Mouse (Mus musculus) embryo, embryonic 9.5 days (tissue): ENCODE measurements around the gene Sult2b1.

Experiments used
- DNase-seq: peaks from one replicate; pipeline ENCODE4 v3.0.0-alpha.2; 2017; ENCODE audit errors: extremely low spot score

Sult2b1 gene

GRCm38 (mm10) chr7:45711316-45712021 lies 73.0 kb downstream of the Sult2b1 start:
- no peak for DNase-seq

DNA sequence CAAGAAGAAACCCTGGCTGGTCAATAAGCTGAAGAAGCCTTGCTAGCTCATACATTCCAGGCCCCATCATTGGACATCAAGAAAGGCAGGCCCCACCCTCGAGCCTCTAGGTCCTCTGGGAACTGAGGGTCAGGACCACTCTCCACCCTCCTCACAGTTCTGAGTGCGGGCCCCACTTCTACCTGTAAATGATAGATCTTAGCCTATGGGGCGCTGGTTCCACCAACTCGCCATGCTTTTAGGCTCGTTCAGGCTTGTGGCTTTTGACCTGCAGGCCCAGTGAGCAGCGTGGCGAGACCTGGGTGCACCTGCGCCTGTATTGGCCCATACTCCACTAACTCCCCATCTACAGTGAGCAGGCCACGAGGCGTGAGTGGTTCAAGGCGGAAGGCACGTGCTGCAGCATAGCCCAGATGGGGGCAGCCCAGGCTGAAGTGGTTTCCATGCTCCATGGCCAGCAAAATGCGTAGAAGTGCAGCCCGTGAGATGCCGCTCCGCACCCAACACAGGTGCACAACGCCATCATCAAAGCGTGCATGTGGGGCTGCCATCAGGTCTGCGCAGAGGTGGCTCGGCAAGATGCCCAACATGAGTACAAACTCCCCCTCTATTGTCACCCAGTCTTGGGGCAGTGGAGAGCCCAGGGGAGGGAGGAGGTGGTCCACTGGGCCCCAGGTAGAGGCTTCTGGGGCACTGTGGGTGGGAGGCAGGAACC lies 73.8 kb downstream of the Sult2b1 start:
- no peak for DNase-seq

DNA sequence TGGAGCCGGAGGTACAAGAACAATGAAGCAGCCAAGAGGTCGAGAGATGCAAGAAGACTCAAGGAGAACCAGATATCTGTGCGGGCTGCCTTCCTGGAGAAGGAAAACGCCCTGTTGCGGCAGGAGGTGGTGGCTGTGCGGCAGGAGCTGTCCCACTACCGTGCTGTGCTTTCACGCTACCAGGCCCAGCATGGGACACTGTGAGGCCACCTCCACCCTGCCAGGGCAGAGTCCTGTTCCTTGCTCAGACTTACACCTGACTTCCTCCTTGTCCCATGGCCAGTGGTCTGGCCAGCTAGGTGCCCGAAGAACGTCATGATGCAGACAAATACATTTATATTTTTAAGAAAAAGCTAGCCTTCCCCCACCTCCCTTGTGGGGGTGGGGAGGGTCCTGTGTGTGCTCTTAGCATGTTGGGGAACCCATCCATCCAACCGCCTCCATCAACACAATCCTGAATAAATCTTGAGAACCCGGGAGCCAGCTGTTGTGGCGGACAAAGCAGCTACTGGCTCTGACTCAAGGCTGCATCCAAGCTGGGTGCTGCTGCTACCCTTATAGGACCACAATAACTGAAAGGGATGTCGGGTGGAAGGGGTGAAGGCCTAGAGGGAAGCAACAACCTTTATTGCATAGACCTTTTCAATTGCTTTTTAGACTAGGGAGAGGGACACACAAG lies 74.7 kb downstream of the Sult2b1 start:
- DNase-seq: no peak

- DNase-seq: no peak
These were observed 75.4 kb downstream of the Sult2b1 start for GRCm38 (mm10) chr7:45709036-45709435.

DNA sequence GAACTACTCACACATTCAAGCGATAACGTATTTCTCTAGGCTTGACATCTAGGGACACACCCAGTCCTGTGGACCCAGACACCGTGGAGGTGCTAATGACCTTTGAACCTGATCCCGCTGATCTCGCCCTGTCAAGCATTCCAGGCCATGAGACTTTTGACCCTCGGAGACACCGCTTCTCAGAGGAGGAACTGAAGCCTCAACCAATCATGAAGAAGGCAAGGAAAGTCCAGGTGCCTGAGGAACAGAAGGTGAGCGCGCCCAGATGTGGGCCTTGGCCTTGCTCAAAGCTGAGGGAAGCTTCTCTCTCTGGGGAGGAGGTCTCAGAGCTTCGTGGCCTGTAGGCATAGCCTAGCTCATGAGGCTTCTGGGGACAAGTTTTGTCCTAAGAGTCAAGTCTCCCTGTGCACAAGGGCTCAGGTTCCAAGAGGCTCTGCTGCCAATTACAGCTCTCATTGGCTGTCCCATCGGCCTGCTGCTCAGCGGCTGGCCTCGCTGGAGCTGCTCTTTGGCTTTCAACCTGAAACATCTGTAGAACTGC lies 76.2 kb downstream of the Sult2b1 start:
- no peak for DNase-seq

DNA sequence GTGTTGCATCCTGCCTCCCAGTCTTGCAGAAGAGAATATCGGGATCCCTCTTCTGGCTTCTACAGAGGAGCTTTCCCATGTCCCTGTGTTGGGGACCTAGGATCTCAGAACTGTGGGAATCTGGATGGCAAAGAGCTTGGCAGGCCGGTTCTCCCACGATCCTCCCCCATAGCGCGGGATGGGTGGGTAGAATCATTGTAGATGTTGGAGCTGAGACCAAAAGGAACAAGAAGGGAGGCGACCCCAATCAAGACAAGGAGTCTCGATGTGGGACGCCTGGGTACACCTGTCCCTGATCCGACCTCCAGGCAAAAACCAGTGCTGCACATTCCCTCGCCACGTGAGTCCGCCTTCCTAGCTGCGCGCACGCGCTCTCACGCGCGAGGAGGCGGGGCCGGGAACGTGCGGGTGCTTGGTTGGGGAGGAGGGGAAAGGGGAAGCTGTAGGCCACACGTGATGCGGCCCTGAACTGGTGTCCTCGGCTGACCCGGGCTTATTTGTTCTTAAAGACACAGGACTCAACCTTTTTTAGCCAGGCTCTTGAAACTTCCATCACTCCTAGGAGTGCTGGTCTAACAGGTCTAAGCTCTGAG lies 77.0 kb downstream of the Sult2b1 start:
- peak; percentile 93 for DNase-seq

GRCm38 (mm10) chr7:45706721-45707241 lies 77.7 kb downstream of the Sult2b1 start:
- DNase-seq: peak; percentile 92

- peak; percentile 74 for DNase-seq
These were observed 78.6 kb downstream of the Sult2b1 start for GRCm38 (mm10) chr7:45705873-45706281.

DNA sequence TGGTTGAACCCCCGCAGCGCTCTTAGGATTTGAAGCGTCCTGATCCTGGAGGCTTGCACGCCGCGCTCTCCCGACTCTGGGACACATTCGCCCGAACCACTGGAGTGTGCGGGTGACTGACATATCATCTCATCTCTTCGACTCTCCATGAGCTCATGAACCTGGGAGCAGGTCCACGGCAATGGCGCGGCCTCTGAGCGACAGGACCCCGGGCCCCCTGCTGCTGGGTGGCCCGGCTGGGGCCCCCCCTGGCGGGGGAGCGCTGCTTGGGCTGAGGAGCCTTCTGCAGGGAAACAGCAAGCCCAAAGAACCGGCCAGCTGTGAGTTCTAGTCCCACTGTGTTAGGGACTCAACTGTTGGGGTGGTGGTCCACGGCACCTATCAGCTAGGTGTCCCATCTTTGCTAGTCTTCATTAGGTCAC lies 79.0 kb downstream of the Sult2b1 start:
- DNase-seq: no peak

- peak; percentile 99 for DNase-seq
These were observed 79.6 kb downstream of the Sult2b1 start, which contains the start of gene Dbp for GRCm38 (mm10) chr7:45704730-45705442. Dbp (plus strand) TSS chr7:45705088.

GRCm38 (mm10) chr7:45704046-45704559 lies 80.4 kb downstream of the Sult2b1 start:
- peak; percentile 84 for DNase-seq

- DNase-seq: no peak
These were observed 80.9 kb downstream of the Sult2b1 start for GRCm38 (mm10) chr7:45703521-45704033.

DNA sequence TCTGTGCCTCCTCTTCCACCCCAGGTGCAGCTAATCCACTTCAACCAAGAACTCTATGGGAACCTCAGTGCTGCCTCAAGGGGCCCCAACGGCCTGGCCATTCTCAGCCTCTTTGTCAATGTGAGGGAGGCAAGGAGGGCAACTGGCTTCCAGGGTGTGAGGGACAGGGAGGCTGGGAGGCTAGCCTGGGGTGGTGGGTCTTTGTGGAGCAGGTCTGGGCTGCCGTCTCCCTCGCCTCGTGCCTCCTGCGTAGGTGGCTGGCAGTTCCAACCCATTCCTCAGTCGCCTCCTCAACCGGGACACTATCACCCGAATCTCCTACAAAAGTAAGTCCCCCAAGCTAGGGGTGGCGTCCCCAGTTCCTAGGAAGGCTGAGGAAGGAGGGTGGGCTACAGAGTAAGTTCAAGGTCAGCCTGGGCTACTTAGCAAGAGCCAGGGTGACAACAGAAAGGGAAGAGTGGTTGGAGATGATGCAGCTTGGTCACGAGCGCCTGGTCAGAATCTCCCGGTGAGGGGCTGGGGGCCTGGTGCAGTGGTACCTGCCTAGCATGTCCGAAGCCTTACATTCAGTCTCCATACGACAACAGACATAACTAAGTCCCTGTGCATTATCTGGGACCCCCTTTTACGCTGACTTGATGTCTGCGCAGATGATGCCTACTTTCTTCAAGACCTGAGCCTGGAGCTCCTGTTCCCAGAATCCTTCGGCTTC lies 81.5 kb downstream of the Sult2b1 start:
- DNase-seq: no peak

DNA sequence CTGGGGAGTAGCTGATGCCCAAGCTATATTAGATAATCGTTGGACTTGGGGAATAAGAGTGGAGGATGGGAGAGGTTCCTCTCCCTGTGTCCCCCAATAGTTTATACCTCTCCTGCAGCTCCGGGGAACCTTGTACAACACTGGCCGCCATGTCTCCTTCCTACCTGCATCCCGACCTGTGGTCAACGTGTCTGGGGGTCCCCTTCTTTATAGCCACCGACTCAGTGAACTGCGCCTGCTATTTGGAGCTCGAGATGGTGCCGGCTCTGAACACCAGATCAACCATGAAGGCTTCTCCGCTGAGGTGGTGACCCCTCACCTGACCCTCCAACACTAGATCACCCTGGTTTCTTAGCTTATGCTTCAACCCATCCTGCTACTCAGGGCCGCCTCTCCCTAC lies 82.2 kb downstream of the Sult2b1 start:
- DNase-seq: no peak

DNA sequence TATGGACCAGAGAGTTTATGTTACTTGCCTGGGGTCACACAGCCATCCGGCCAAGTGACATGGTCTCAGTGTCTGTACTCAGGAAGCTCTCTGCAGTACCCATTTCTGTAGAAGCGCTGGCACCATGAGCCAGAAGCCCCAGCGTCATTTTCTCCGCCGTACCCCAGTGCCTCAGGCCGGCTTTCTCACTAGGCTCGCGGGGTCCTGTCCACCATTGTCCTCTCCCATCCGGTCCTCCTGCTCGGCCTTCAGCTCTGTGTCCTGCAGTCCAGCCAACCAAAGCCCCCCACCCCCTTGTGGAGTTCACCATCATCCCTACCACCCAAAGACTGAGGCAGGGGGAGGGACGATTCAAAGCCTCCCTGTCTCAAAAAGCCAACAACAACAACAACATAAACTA lies 82.9 kb downstream of the Sult2b1 start:
- no peak for DNase-seq

DNA sequence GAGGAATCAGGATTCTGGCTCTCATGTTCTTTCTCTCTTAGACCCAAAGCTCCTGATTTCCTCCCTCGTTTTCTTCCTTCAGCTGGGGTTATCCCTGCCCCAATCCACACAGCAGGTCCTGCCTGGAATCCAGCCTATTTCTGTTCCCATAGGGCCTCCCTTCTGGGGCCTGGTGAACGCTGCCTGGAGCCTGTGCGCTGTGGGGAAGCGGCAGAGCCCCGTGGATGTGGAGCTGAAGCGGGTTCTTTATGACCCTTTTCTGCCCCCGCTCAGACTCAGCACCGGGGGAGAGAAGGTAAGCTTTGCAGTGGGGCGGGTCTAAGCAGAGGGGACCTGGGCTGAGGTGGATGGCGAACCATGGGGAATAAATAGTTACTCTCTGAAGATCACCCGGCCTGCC lies 83.4 kb downstream of the Sult2b1 start:
- no peak for DNase-seq

DNA sequence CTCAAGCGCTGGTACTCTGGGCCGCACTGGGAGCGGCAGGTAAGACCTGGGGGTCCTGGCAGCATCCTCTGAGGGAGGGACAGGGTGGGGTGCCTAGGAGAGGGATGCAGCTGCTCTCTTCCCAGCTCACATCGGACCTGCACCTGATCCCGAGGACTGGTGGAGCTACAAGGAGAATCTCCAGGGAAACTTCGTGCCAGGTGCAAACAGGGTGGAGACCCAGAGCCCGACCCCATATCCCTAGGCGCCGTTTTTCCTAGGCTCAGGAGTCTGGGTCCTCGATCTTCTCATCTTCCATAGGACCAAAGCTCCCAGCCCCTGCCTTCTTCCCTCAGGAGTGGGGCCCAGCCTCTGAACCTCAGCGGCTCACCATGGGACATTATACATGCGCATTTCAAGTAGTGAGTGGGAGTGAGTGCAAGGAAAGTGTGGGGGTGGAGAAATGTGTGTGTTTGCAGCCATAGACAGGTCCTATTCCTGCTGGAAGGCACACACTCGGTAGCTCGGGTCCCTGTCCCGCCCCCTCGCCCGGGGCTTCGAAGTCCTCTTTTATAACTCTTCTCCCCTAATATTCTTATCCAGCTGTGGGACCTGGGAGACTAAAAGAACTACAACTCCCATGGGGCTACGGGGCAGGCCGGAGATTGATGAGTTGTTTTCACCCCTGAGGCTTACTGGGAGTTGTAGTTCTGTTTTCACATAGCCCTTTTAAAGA lies 84.0 kb downstream of the Sult2b1 start:
- DNase-seq: peak; percentile 82

GRCm38 (mm10) chr7:45699523-45700141 lies 84.8 kb downstream of the Sult2b1 start, which contains the start of gene Car11:
Car11 (plus strand) TSS chr7:45699843.
- DNase-seq: no peak

- no peak for DNase-seq
These were observed 86.6 kb downstream of the Sult2b1 start for GRCm38 (mm10) chr7:45697894-45698293.
